Mouse (Mus musculus) forebrain, embryonic 12.5 days (tissue): ENCODE results near the gene Ndufc1. TPM values are rescaled to one million over a fixed set of nuclear protein-coding genes. Genes with fewer than 3 reads are reported as not detected.
"Not testable (repeated sequence)": the region's sequence is repeated elsewhere in the genome, so short reads cannot be mapped to it uniquely, and the experiment has no call there.

ENCODE experiments used
- ATAC-seq: fragments of 200-750 bp; cut with Nextera tagmentation; 2 replicates; pipeline ENCODE4 v1.8.0; 2017; ENCODE audit warnings: moderate TSS enrichment; ENCODE audit not compliant: low FRiP score
- H3K27ac ChIP-seq: fragments of 300-500 bp; sonication (generic); 2 replicates; pipeline ENCODE4 v1.5.1; 2016; ENCODE audit warnings: mild to moderate bottlenecking
- H3K27me3 ChIP-seq: fragments of 300-500 bp; sonication (generic); 2 replicates; pipeline ENCODE4 v1.6.1; 2016; ENCODE audit warnings: mild to moderate bottlenecking
- H3K36me3 ChIP-seq: fragments of 300-500 bp; sonication (generic); replicated peaks from 2 replicates; pipeline ENCODE4 v1.6.1; 2016; ENCODE audit warnings: mild to moderate bottlenecking
- H3K4me1 ChIP-seq: fragments of 300-500 bp; sonication (generic); 2 replicates; pipeline ENCODE4 v1.6.1; 2016
- H3K4me2 ChIP-seq: fragments of 300-500 bp; sonication (generic); 2 replicates; pipeline ENCODE4 v1.6.1; 2016; ENCODE audit warnings: mild to moderate bottlenecking, moderate library complexity
- H3K4me3 ChIP-seq: fragments of 300-500 bp; sonication (generic); replicated peaks from 2 replicates; pipeline ENCODE4 v1.5.1; 2016; ENCODE audit warnings: mild to moderate bottlenecking
- H3K9ac ChIP-seq: fragments of 300-500 bp; sonication (generic); 2 replicates; pipeline ENCODE4 v1.6.1; 2016; ENCODE audit warnings: mild to moderate bottlenecking
- H3K9me3 ChIP-seq: fragments of 300-500 bp; sonication (generic); 2 replicates; pipeline ENCODE4 v1.6.1; 2016
- WGBS: fragments of 180-500 bp; shearing (Covaris S2); methylation state at CpG from one replicate; pipeline ENCODE4 v1.1.7; 2016; 5-methylcytosine and 5-hydroxymethylcytosine counted together
- polyA plus RNA-seq: library from polyadenylated mRNA; unstranded; fragments of >200 nt; fragmentation: Nextera tagmentation; extraction: Ambion mirVana; gene quantifications from 2 replicates; pipeline ENCODE4 v1.2.1, GENCODE M21; 2016

The Ndufc1 gene
- polyA plus RNA-seq, 1 experiment from 2014 or later, result 736 TPM

DNA sequence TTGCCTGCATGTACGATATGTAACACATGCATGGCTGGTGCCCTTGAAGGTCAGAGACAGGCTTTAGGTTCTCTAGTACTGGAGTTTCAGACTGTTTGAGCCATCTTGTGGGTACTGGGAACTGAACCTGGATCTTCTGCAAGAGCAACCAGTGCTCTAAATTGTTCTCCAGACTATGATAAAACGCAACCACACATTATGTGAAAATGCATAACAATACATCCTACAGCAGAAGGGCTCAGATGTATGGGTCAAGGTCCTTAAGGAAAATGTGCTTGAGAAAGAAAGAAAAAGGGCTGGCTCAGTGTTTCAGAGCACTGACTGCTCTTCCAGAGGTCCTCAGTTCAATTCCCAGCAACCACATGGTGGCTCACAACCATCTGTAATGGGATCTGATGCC is 15.1 kb downstream of the Ndufc1 start:
- ATAC-seq, result no peak
- H3K36me3 ChIP-seq, result no peaks in the 10 kb centered on the region
- WGBS, result 91% methylated on average over 2 of the region's 2 CpGs
- H3K4me1 ChIP-seq, result peaks cover 21% of the 10 kb centered on the region
- no peak overlapping the region for H3K4me2 ChIP-seq
- H3K9ac ChIP-seq, result no peak overlapping the region
- H3K27ac ChIP-seq, result no peak overlapping the region
- H3K4me3 ChIP-seq, result no peak overlapping the region
- no peaks in the 10 kb centered on the region for H3K9me3 ChIP-seq
- H3K27me3 ChIP-seq, result peaks cover 37% of the 10 kb centered on the region

DNA sequence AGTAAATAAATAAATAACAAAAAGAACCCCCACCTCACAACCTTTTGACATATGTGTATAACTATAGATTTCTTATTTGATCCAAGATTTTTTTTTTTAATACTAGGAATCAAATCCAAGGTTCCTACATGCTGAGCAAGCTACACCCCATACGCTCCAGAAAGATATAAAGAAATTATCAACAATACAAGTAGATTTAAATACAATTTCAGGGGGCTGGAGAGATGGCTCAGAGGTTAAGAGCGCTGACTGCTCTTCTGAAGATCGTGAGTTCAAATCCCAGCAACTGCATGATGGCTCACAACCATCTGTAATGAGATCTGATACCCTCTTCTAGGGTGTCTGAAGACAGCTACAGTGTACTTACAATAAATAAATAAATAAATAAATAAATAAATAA is 15.8 kb downstream of the Ndufc1 start:
- H3K4me2 ChIP-seq, H3K27ac ChIP-seq, H3K4me3 ChIP-seq, H3K36me3 ChIP-seq, H3K9ac ChIP-seq, H3K9me3 ChIP-seq, ATAC-seq: not testable (repeated sequence)
- Histone ChIP-seq H3K4me1 (peaks cover 20% of the 10 kb centered on the region), H3K27me3 (peaks cover 35% of the 10 kb centered on the region)
- WGBS, result 95% methylated on average over 3 of the region's 3 CpGs

DNA sequence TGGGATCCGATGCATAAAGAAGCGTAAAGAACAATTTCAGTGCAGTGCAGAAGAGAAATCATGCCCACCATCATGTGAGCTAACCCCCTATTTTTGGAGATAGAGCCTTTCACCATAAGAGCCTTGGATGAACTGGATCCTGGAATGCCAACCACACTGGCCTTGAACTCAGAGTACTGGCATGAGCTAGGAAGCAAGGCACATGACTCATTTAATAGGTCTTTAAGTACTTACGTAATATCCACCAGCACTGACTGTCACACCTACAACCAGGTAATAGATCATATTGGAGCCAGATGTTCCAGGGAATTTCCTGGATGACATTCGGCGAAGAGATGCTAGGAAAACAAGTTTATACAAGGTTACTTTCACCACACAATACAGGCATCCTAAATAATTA is 17.2 kb downstream of the Ndufc1 start:
- Histone ChIP-seq H3K27me3 (peaks cover 22% of the 10 kb centered on the region), H3K9ac (no peak overlapping the region), H3K4me3 (no peak overlapping the region), H3K4me1 (peaks cover 21% of the 10 kb centered on the region), H3K9me3 (no peaks in the 10 kb centered on the region), H3K36me3 (no peaks in the 10 kb centered on the region), H3K27ac (no peak overlapping the region), H3K4me2 (no peak overlapping the region)
- no peak for ATAC-seq
- WGBS, result 94% methylated on average over 5 of the region's 5 CpGs

DNA sequence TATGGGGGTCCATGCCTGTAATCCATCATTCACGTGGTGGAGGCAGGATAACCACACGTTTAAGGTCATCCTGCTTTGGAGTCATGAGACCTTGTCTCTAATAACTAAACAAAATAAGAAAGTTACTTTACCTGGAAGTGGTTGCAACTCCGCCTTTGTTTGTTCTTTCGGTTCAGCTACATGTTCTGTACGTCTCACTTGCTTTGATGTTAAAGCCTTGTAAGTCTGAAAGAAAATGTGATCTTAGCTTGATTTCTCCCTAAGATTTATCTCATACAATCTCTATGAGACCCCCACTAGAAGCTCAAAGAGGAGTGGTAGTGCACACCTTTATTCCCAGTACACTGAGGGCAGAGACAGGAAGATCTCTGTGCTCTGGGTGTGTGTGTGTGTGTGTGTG is 17.7 kb downstream of the Ndufc1 start:
- no peak for ATAC-seq
- WGBS, result 90% methylated on average over 5 of the region's 5 CpGs

DNA sequence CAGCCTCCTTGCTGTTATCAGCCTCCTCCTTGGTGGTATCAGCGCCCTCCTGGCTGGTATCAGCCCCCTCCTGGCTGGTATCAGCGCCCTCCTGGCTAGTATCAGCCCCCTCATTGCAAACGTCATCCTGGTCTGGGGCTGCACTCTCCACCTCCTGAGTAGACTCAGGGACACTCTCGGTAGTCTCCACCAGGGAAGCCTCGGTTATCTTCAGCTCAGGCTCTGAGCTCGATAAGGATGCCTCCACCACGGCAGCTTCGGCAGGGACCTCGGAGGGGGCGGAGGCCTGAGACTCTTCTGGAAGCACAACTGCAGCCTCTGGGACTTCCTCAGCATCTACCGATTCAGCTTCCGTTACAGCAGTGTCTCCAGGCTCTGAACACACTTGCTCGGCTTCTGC is 19.9 kb downstream of the Ndufc1 start:
- Histone ChIP-seq H3K9me3 (no peaks in the 10 kb centered on the region), H3K27me3 (0 out of 2 replicates have a peak, but pooled peaks cover 4% of the 10 kb centered on the region), H3K27ac (no peak overlapping the region), H3K36me3 (no peaks in the 10 kb centered on the region), H3K9ac (peak overlapping the region; percentile 38; the same call in 1 of the 2 replicates), H3K4me2 (peak overlapping the region; percentile 44), H3K4me3 (peak overlapping the region; percentile 13; the same call in 1 of the 2 replicates), H3K4me1 (peaks cover 13% of the 10 kb centered on the region)
- WGBS, result 8% methylated on average over 13 of the region's 13 CpGs
- ATAC-seq, result no peak

More for the DNA sequence above, 17.7 kb downstream of the Ndufc1 start:
- Histone ChIP-seq H3K9ac (no peak overlapping the region), H3K27ac (no peak overlapping the region), H3K9me3 (no peaks in the 10 kb centered on the region), H3K4me2 (no peak overlapping the region), H3K36me3 (no peaks in the 10 kb centered on the region), H3K4me3 (no peak overlapping the region), H3K27me3 (peaks cover 17% of the 10 kb centered on the region), H3K4me1 (peaks cover 18% of the 10 kb centered on the region)

DNA sequence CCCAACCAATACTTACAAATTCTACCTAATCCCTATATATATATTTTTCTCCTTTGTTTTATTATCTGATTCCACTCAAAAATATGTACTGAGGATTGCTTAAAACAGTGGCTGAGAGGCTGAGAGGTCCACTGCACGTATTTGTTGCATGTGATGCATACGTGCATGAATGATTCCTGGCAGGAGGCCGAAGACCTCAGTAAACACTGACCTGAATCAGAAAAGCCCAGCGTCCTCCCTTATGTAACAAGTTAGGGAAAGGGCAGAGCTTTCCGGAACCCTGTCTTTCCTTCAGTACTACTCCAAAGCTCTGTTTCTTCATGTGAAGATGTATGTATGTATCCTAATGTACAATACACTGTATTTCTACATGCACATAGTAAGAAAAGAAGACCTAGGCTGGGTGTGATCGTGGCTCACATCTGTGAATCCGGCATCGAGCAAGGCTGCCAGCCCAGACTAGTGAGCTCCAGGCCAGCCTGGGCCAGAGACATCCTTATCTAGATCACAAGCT is 20.9 kb downstream of the Ndufc1 start:
- H3K9me3 ChIP-seq, result no peaks in the 10 kb centered on the region
- no peak overlapping the region for H3K27ac ChIP-seq
- no peak overlapping the region for H3K9ac ChIP-seq
- 0 out of 2 replicates have a peak, but pooled peaks cover 4% of the 10 kb centered on the region for H3K27me3 ChIP-seq
- ATAC-seq, result no peak
- no peak overlapping the region for H3K4me3 ChIP-seq
- no peaks in the 10 kb centered on the region for H3K36me3 ChIP-seq
- WGBS, result 45% methylated on average over 8 of the region's 8 CpGs
- H3K4me2 ChIP-seq, result no peak overlapping the region
- peaks cover 18% of the 10 kb centered on the region for H3K4me1 ChIP-seq

DNA sequence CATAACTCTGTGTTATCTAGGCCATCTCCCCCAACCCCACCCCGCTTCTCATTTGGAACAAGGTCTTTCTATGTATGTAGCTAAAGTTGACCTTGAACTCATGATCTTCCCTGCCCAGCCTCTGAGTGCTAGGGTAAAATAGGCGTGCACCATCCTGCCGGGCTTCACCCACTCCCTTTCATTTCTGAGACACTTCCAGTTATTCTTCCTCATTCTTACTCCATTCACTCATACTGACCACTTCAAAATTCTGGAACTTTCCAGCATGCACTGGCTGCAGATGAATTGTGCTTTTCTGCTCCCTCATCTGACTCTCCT is 21.7 kb downstream of the Ndufc1 start:
- Histone ChIP-seq H3K27ac (no peak overlapping the region), H3K9me3 (no peaks in the 10 kb centered on the region), H3K9ac (no peak overlapping the region), H3K4me2 (no peak overlapping the region), H3K27me3 (0 out of 2 replicates have a peak, but pooled peaks cover 4% of the 10 kb centered on the region), H3K4me1 (peaks cover 18% of the 10 kb centered on the region), H3K4me3 (no peak overlapping the region), H3K36me3 (no peaks in the 10 kb centered on the region)
- WGBS, result 82% methylated on average over 3 of the region's 3 CpGs
- no peak for ATAC-seq

DNA sequence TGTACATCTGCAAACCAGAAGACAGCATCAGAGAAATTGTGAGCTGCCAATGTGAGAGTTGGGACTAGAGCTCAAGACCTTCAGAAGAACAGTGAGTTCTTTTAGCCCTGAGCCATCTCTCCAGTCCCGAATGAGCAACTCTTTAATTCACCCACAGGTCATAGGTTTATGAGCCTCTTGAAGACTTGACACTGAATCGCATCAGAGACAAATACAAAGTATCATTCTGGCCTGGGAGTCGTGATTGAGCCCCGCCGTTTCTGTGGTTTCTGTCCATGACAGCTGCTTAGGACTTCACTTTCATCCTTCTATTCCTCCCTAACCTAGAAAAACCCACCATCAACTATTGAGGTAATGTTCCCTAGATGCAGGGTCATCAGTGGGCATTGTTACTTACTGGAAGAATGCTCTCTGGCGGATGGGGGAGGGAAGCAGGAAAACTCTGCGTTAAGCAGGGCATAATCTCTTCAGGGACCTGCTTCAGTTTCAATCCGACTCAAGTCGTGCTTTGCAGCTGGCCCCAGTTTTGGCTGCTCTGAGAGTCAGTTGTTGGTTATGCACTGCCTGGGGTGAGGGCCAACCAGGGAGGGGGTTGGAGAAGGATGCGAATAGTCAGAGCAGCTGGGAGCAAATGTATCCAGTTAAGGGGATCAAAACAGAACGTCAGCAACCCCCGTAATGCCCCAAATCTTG is 22.2 kb downstream of the Ndufc1 start:
- Histone ChIP-seq H3K9me3 (no peaks in the 10 kb centered on the region), H3K9ac (no peak overlapping the region), H3K27ac (no peak overlapping the region), H3K4me2 (no peak overlapping the region), H3K36me3 (no peaks in the 10 kb centered on the region), H3K27me3 (0 out of 2 replicates have a peak, but pooled peaks cover 4% of the 10 kb centered on the region), H3K4me3 (no peak overlapping the region), H3K4me1 (peaks cover 18% of the 10 kb centered on the region)
- WGBS, result 50% methylated on average over 12 of the region's 12 CpGs
- no peak for ATAC-seq

DNA sequence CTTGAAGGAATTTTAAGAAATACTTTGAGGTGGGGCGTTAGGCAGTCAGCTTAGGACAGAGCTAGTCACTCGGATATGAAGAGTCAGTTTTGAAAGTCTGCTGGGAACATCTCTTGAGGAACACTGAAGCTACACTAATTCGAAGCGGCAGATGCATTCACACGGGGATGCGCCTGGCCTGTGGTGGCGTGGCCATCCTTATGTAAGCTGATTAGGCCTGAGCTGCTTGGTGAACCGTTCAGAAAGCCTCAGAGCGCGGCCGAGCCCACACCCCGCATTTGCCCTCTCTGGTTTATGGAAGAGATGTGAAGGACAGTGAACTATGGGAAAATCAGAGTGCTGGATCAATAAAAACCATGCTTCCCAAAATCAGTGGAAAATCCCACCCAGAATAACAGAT is 25.4 kb downstream of the Ndufc1 start:
- Histone ChIP-seq H3K27me3 (0 out of 2 replicates have a peak, but pooled peaks cover 3% of the 10 kb centered on the region), H3K4me2 (no peak overlapping the region), H3K27ac (no peak overlapping the region), H3K9ac (no peak overlapping the region), H3K4me3 (no peak overlapping the region), H3K4me1 (peaks cover 12% of the 10 kb centered on the region; the same call in 1 of the 2 replicates), H3K36me3 (no peaks in the 10 kb centered on the region), H3K9me3 (no peaks in the 10 kb centered on the region)
- ATAC-seq, result no peak
- 27% methylated on average over 12 of the region's 12 CpGs for WGBS

DNA sequence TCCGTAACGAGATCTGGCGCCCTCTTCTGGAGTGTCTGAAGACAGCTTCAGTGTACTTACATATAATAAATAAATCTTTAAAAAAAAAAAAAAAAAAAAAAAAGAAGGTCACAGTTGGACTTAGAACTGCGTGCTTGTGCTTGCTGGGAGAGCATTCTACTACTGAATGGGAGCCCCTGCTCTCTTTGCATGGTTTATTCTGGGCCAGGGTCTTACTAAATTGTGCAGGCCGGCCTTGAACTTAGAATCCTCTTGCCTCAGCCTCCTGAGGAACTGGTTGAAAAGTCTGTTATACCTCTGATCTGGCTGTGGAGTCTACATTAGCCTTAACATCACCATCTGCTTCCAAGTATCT is 28.2 kb downstream of the Ndufc1 start:
- no peak overlapping the region for H3K4me3 ChIP-seq
- H3K36me3 ChIP-seq, result no peaks in the 10 kb centered on the region
- WGBS, result 65% methylated on average over 2 of the region's 5 CpGs
- H3K9ac ChIP-seq, result no peak overlapping the region
- H3K27ac ChIP-seq, result no peak overlapping the region
- no peak for ATAC-seq
- peaks cover 10% of the 10 kb centered on the region; the same call in 1 of the 2 replicates for H3K4me1 ChIP-seq
- H3K9me3 ChIP-seq, result no peaks in the 10 kb centered on the region
- 0 out of 2 replicates have a peak, but pooled peaks cover 3% of the 10 kb centered on the region for H3K27me3 ChIP-seq
- H3K4me2 ChIP-seq, result no peak overlapping the region

DNA sequence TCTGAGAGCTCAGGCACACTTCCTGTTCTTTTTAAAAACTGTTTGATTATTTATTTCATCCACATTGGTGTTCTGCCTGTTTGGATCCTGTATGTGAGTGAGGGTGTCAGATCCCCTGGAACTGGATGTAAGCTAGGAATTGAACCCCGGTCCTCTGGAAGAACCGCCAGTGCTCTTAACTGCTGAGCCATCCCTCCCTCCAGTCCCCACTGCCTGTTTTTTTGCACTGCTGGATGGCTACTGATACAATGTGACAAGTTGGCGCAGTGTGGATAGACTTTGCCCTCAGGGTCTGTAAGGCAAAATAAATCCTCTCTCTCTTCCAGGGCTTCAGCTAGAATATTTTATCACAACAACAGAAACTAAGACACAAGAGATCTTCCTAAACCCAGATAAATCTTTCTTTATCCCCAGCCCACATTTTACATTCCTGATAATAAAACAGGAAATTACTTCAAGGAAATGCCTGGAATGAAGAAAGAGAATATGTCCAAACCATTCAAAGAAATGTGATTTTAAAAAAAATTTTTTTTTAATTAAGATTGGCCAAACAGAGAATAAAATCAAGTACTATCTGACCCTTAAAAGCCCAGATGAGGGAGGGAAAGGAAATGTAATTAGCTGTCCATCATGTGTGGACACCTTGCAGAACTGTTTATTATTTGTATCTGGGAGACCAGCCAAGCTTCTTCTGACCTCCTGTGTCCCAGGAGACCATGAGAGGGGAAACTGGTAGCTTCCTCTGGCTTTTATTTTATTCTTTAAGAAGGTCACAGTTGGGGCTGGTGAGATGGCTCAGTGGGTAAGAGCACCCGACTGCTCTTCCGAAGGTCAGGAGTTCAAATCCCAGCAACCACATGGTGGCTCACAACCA is 28.8 kb downstream of the Ndufc1 start:
- no peak overlapping the region for H3K4me2 ChIP-seq
- peaks cover 10% of the 10 kb centered on the region; the same call in 1 of the 2 replicates for H3K4me1 ChIP-seq
- 82% methylated on average over 5 of the region's 5 CpGs for WGBS
- H3K27me3 ChIP-seq, result 0 out of 2 replicates have a peak, but pooled peaks cover 3% of the 10 kb centered on the region
- H3K9me3 ChIP-seq, result no peaks in the 10 kb centered on the region
- H3K36me3 ChIP-seq, result no peaks in the 10 kb centered on the region
- no peak overlapping the region for H3K27ac ChIP-seq
- H3K9ac ChIP-seq, result no peak overlapping the region
- H3K4me3 ChIP-seq, result no peak overlapping the region
- no peak for ATAC-seq

DNA sequence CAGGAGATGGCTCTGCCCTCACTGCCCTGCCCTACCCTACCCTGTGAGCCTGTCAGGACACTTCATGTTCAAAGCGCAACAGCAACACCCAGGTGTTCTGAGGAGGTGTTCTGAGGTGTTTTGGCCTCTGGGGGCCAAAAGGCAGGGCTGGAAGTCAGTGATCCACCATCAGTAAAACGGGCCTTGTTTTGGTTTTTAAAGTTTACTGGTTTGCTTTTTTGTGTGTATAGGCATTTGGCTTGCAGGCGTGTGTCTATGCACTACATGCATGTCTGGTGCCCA is 30.2 kb downstream of the Ndufc1 start:
- ATAC-seq, result no peak
- 81% methylated on average over 3 of the region's 3 CpGs for WGBS
- H3K9me3 ChIP-seq, result 0 out of 2 replicates have a peak, but pooled peaks cover 2% of the 10 kb centered on the region
- no peak overlapping the region for H3K27ac ChIP-seq
- no peak overlapping the region for H3K4me3 ChIP-seq
- no peak overlapping the region; the same call in 1 of the 2 replicates for H3K4me2 ChIP-seq
- no peak overlapping the region for H3K9ac ChIP-seq
- 0 out of 2 replicates have a peak, but pooled peaks cover 3% of the 10 kb centered on the region for H3K27me3 ChIP-seq
- peaks cover 9% of the 10 kb centered on the region; the same call in 1 of the 2 replicates for H3K4me1 ChIP-seq
- no peaks in the 10 kb centered on the region for H3K36me3 ChIP-seq
